Mouse (Mus musculus): ENCODE measurements around the gene Zfp566. TPM values are rescaled to one million over a fixed set of nuclear protein-coding genes. Genes with fewer than 3 reads are reported as not detected.

The Zfp566 gene
- polyA plus RNA-seq, 1 experiment from 2014 or later: 1.4 TPM

DNA sequence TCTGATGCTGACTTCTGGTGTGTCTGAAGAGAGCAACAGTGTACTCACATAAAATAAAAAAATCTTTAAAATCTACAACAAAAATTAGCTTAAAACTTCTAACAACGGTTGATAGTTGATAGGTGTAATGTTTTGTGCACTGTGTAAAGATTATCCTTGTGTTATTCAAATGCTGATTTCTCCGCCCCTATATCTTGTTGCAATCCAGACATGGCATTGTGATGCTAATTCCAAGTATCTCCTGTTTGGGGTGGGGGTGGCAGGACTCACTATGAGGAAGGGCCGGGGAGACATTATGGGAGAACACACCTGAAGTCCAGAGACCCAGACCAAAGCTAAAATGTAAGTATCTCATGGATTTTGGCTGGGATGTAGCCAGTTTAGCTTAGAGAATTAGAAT lies 58.9 kb downstream of the Zfp566 start:
- no peak overlapping the region for H3K4me2 ChIP-seq (ENCODE audit: low read depth, low read length)
- no peak overlapping the region for H3K9ac ChIP-seq (ENCODE audit: low read depth, low read length)
- no peaks in the 10 kb centered on the region for H3K27me3 ChIP-seq (ENCODE audit: control insufficient read depth, insufficient read depth, low read depth, low read length)
- H3K27ac ChIP-seq (ENCODE audit: low read length): no peak overlapping the region
- 72% methylated on average over 3 of the region's 3 CpGs for WGBS (ENCODE audit: insufficient replicate concordance)
- H3K4me1 ChIP-seq (ENCODE audit: control insufficient read depth, low read depth, low read length): no peaks in the 10 kb centered on the region
- no peaks in the 10 kb centered on the region for H3K9me3 ChIP-seq (replicated peaks; ENCODE audit: control insufficient read depth, low read length)
- no peak for ATAC-seq (ENCODE audit: low read depth)
- no peaks in the 10 kb centered on the region for H3K36me3 ChIP-seq (ENCODE audit: control insufficient read depth, insufficient read depth)
- H3K4me3 ChIP-seq (ENCODE audit: low read depth, low read length): no peak overlapping the region

DNA sequence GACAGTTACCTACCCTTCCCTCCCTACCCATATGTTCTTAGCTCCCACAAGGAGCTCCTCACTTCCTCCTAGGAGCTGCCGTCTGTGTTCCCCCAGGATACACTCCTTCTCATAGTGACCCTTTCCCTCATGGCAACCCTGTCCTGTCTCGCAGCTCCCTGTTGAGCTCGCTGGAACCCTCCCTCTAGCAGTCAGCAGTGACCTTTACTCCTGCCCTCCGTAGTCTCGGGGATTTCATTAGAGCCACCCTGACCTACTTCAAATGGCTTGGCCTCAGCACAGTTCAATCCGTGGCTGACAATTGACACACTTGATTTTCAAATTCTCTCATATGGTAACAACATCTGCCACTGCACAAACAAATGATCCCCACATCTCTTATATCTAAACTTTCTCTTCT lies 59.6 kb downstream of the Zfp566 start:
- Histone ChIP-seq H3K4me1 (ENCODE audit: control insufficient read depth, low read depth, low read length) (no peaks in the 10 kb centered on the region), H3K4me3 (ENCODE audit: low read depth, low read length) (no peak overlapping the region), H3K36me3 (ENCODE audit: control insufficient read depth, insufficient read depth) (no peaks in the 10 kb centered on the region), H3K9me3 (replicated peaks; ENCODE audit: control insufficient read depth, low read length) (no peaks in the 10 kb centered on the region), H3K4me2 (ENCODE audit: low read depth, low read length) (no peak overlapping the region), H3K27me3 (ENCODE audit: control insufficient read depth, insufficient read depth, low read depth, low read length) (no peaks in the 10 kb centered on the region), H3K27ac (ENCODE audit: low read length) (no peak overlapping the region), H3K9ac (ENCODE audit: low read depth, low read length) (no peak overlapping the region)
- peak; percentile 63; the same call in 1 of the 2 replicates for ATAC-seq (ENCODE audit: low read depth)
- 31% methylated on average over 6 of the region's 6 CpGs for WGBS (ENCODE audit: insufficient replicate concordance)

DNA sequence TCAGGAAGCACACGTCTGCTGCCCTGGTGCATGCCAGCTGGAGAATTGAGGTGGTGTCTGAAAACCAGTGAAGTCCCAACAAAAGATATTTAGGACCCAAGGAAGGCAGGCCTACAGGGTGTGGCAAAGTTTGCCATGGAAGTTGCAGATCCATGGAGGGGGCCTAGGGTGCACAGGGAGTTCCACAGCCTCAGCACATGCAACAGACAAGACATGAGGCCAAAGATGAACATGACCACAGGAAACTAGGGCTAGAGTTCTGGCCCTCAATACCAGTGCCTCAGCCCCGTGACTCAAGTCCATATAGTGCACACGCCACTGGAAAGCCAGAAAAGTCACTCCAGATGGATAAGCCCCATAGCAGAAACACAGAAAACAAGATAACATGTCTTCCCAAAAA lies 61.8 kb downstream of the Zfp566 start:
- no peak overlapping the region for H3K9ac ChIP-seq (ENCODE audit: low read depth, low read length)
- ATAC-seq (ENCODE audit: low read depth): no peak
- no peak overlapping the region for H3K4me2 ChIP-seq (ENCODE audit: low read depth, low read length)
- H3K36me3 ChIP-seq (ENCODE audit: control insufficient read depth, insufficient read depth): 0 out of 2 replicates have a peak, but pooled peaks cover 4% of the 10 kb centered on the region
- WGBS (ENCODE audit: insufficient replicate concordance): 64% methylated on average over 3 of the region's 3 CpGs
- H3K9me3 ChIP-seq (replicated peaks; ENCODE audit: control insufficient read depth, low read length): no peaks in the 10 kb centered on the region
- H3K4me1 ChIP-seq (ENCODE audit: control insufficient read depth, low read depth, low read length): peaks cover 3% of the 10 kb centered on the region
- H3K4me3 ChIP-seq (ENCODE audit: low read depth, low read length): no peak overlapping the region
- H3K27ac ChIP-seq (ENCODE audit: low read length): no peak overlapping the region
- H3K27me3 ChIP-seq (ENCODE audit: control insufficient read depth, insufficient read depth, low read depth, low read length): no peaks in the 10 kb centered on the region

Small RNA genes within 50 kb of the gene (microRNA-seq; reads per million reads assigned to microRNA genes)
- not detected for gene Gm23368

Other genes starting within 250 kb of the Zfp566 start
- gene Zfp940, start 236.9 kb downstream of the Zfp566 start, polyA plus RNA-seq (2015; fragmentation: Nextera tagmentation; extraction: Ambion mirVana): 0.68 and 0.77 TPM in 2 replicates
- gene Zfp420, start 230.5 kb downstream of the Zfp566 start, polyA plus RNA-seq (2015; fragmentation: Nextera tagmentation; extraction: Ambion mirVana): 1.0 and 1.1 TPM in 2 replicates
- gene Zfp27, start 184.0 kb downstream of the Zfp566 start, polyA plus RNA-seq (2015; fragmentation: Nextera tagmentation; extraction: Ambion mirVana): 1.7 TPM in 2 replicates
- 0.44 and 0.50 TPM in 2 replicates for gene Zfp383, start 182.3 kb downstream of the Zfp566 start, polyA plus RNA-seq (2015; fragmentation: Nextera tagmentation; extraction: Ambion mirVana)
- gene Zfp74, start 136.4 kb downstream of the Zfp566 start, polyA plus RNA-seq (2015; fragmentation: Nextera tagmentation; extraction: Ambion mirVana): 1.3 and 1.5 TPM in 2 replicates
- gene Zfp568, start 106.6 kb downstream of the Zfp566 start, polyA plus RNA-seq (2015; fragmentation: Nextera tagmentation; extraction: Ambion mirVana): 8.1 and 8.2 TPM in 2 replicates
- 0.28 and 0.34 TPM in 2 replicates for gene Zfp14, start 39.1 kb downstream of the Zfp566 start, polyA plus RNA-seq (2015; fragmentation: Nextera tagmentation; extraction: Ambion mirVana)
- gene Zfp82, start 17.6 kb downstream of the Zfp566 start, polyA plus RNA-seq (2015; fragmentation: Nextera tagmentation; extraction: Ambion mirVana): 1.2 TPM in 2 replicates
- gene Gm26920, start 117 bp downstream of the Zfp566 start, polyA plus RNA-seq (2015; fragmentation: Nextera tagmentation; extraction: Ambion mirVana): not detected in 2 replicates
- gene Zfp260, start 4.2 kb upstream of the Zfp566 start, polyA plus RNA-seq (2015; fragmentation: Nextera tagmentation; extraction: Ambion mirVana): 14.4 and 14.7 TPM in 2 replicates
- gene Zfp382, start 31.4 kb upstream of the Zfp566 start, polyA plus RNA-seq (2015; fragmentation: Nextera tagmentation; extraction: Ambion mirVana): 1.0 and 1.4 TPM in 2 replicates
- gene Zfp146, start 79.2 kb upstream of the Zfp566 start, polyA plus RNA-seq (2015; fragmentation: Nextera tagmentation; extraction: Ambion mirVana): 3.7 TPM in 2 replicates
- gene Cox7a1, start 93.6 kb upstream of the Zfp566 start, polyA plus RNA-seq (2015; fragmentation: Nextera tagmentation; extraction: Ambion mirVana): 6.6 and 9.1 TPM in 2 replicates
- gene Capns1, start 108.3 kb upstream of the Zfp566 start, polyA plus RNA-seq (2015; fragmentation: Nextera tagmentation; extraction: Ambion mirVana): 29.6 and 30.7 TPM in 2 replicates
- gene Polr2i, start 141.4 kb upstream of the Zfp566 start, polyA plus RNA-seq (2015; fragmentation: Nextera tagmentation; extraction: Ambion mirVana): 36.5 and 39.4 TPM in 2 replicates
- gene Tbcb, start 141.7 kb upstream of the Zfp566 start, polyA plus RNA-seq (2015; fragmentation: Nextera tagmentation; extraction: Ambion mirVana): 34.4 and 37.8 TPM in 2 replicates
- not detected in 2 replicates for gene Ovol3, start 145.2 kb upstream of the Zfp566 start, polyA plus RNA-seq (2015; fragmentation: Nextera tagmentation; extraction: Ambion mirVana)
- gene Thap8, start 189.6 kb upstream of the Zfp566 start, polyA plus RNA-seq (2015; fragmentation: Nextera tagmentation; extraction: Ambion mirVana): 0.11 and 0.19 TPM in 2 replicates
- gene Wdr62, start 189.9 kb upstream of the Zfp566 start, polyA plus RNA-seq (2015; fragmentation: Nextera tagmentation; extraction: Ambion mirVana): 6.5 and 7.5 TPM in 2 replicates
- 0.50 and 0.90 TPM in 2 replicates for gene Clip3, start 201.2 kb upstream of the Zfp566 start, polyA plus RNA-seq (2015; fragmentation: Nextera tagmentation; extraction: Ambion mirVana)
- 15.8 and 18.0 TPM in 2 replicates for gene Alkbh6, start 218.2 kb upstream of the Zfp566 start, polyA plus RNA-seq (2015; fragmentation: Nextera tagmentation; extraction: Ambion mirVana)
- 17.0 and 22.4 TPM in 2 replicates for gene Syne4, start 224.3 kb upstream of the Zfp566 start, polyA plus RNA-seq (2015; fragmentation: Nextera tagmentation; extraction: Ambion mirVana)
- 0.30 and 0.88 TPM in 2 replicates for gene E130208F15Rik, start 231.2 kb upstream of the Zfp566 start, polyA plus RNA-seq (2015; fragmentation: Nextera tagmentation; extraction: Ambion mirVana)
- gene Sdhaf1, start 233.4 kb upstream of the Zfp566 start, polyA plus RNA-seq (2015; fragmentation: Nextera tagmentation; extraction: Ambion mirVana): 4.3 and 4.6 TPM in 2 replicates